Mouse (Mus musculus) CD4-positive naive resting alpha-beta T cell, adult 76 days (primary cell): ENCODE measurements around the gene Nim1k. TPM values are rescaled to one million over a fixed set of nuclear protein-coding genes. Genes with fewer than 3 reads are reported as not detected.

Experiments used
- total RNA-seq: library from RNA; stranded (reverse); gene quantifications from one replicate; pipeline ENCODE4 v1.2.4, GENCODE M21; 2023

Nim1k gene
- total RNA-seq = 0.94 TPM

GRCm38 (mm10) chr13:119755681-119756471 is at the start of gene Nim1k:
Gene Nim1k (minus strand): TSS chr13:119755882.

GRCm38 (mm10) chr13:119790761-119791579 is 35.3 kb upstream of the Nim1k start, which contains the start of gene Zfp131:
Gene Zfp131 (minus strand): TSS chr13:119790889.

GRCm38 (mm10) chr13:119690039-119690728 is 65.5 kb downstream of the Nim1k start, which contains the start of gene Hmgcs1:
Gene Hmgcs1 (plus strand): TSS chr13:119690379.

Other genes starting within 250 kb of the Nim1k start
- not detected for gene Ccl28, start 132.1 kb downstream of the Nim1k start, total RNA-seq
- gene Hmgcs1, start 65.5 kb downstream of the Nim1k start, total RNA-seq = 35.6 TPM
- gene Zfp131, start 35.0 kb upstream of the Nim1k start, total RNA-seq = 69.0 TPM
- not detected for gene AF067063, start 74.3 kb upstream of the Nim1k start, total RNA-seq
- not detected for gene D13Ertd608e, start 80.1 kb upstream of the Nim1k start, total RNA-seq
- gene Tcstv1, start 138.9 kb upstream of the Nim1k start, total RNA-seq = not detected
- not detected for gene Gm21761, start 173.4 kb upstream of the Nim1k start, total RNA-seq
- not detected for gene B020031M17Rik, start 194.9 kb upstream of the Nim1k start, total RNA-seq